Mouse (Mus musculus) kidney, adult 2 months (tissue): ENCODE measurements around the gene Mapk9. TPM values are rescaled to one million over a fixed set of nuclear protein-coding genes. Genes with fewer than 3 reads are reported as not detected.
"Not testable (repeated sequence)": the region's sequence is repeated elsewhere in the genome, so short reads cannot be mapped to it uniquely, and the experiment has no call there.

Source experiments
- DNase-seq: peaks from one replicate; pipeline ENCODE4 v3.0.0; 2021
- H3K27ac ChIP-seq: fragments of 200-500 bp; 2 replicates; pipeline ENCODE4 v1.5.1; 2012; ENCODE audit warnings: low read depth, low read length, control low read depth, inconsistent platforms; ENCODE audit not compliant: insufficient read depth
- H3K27me3 ChIP-seq: fragments of 200-500 bp; replicated peaks from 2 replicates; pipeline ENCODE4 v1.6.1; 2012; ENCODE audit warnings: mild to moderate bottlenecking, moderate library complexity, low read length, inconsistent platforms; ENCODE audit not compliant: control insufficient read depth, insufficient read depth
- H3K36me3 ChIP-seq: fragments of 200-500 bp; 2 replicates; pipeline ENCODE4 v1.6.1; 2012; ENCODE audit warnings: mild to moderate bottlenecking, moderate library complexity, low read length, inconsistent platforms; ENCODE audit not compliant: control insufficient read depth, insufficient read depth
- H3K4me1 ChIP-seq: fragments of 200-500 bp; 2 replicates; pipeline ENCODE4 v1.6.1; 2011; ENCODE audit warnings: low read length; ENCODE audit not compliant: control insufficient read depth, insufficient read depth
- H3K4me3 ChIP-seq: fragments of 200-500 bp; 2 replicates; pipeline ENCODE4 v1.5.1; 2011; ENCODE audit warnings: mild to moderate bottlenecking, low read depth, low read length, control low read depth; ENCODE audit not compliant: insufficient read depth
- CTCF ChIP-seq: fragments of 200-500 bp; conservative IDR thresholded peaks from 2 replicates; pipeline ENCODE4 v1.5.1; 2011; ENCODE audit warnings: low read depth, mild to moderate bottlenecking, control low read depth, low read length, moderate library complexity, mixed read lengths; ENCODE audit not compliant: insufficient read depth, insufficient read length
- POLR2A ChIP-seq: fragments of 200-500 bp; IDR thresholded peaks from one replicate; pipeline ENCODE4 v1.6.1; 2011; ENCODE audit warnings: low read depth, low read length, control low read depth
- WGBS: fragments of 180-500 bp; shearing (Covaris S2); methylation state at CpG from one replicate; pipeline ENCODE4 v1.1.7; 2018; 5-methylcytosine and 5-hydroxymethylcytosine counted together
- polyA plus RNA-seq: library from polyadenylated mRNA; depleted of rRNA; stranded (reverse); fragments of >200 nt; gene quantifications from 2 replicates; pipeline ENCODE4 v1.2.3, GENCODE M21; 2012; rRNA removed

Mapk9 gene
- polyA plus RNA-seq = 20.0 and 23.0 TPM in 2 replicates

- TF ChIP-seq POLR2A = no peak
- peak; percentile 78 for TF ChIP-seq CTCF
- peak within 1 kb of the TSS; percentile 93 for H3K4me3 ChIP-seq
- peaks cover 11% of the 10 kb centered on the region for H3K4me1 ChIP-seq
- peak; percentile 99 for DNase-seq
- no peaks in the 10 kb centered on the region for H3K27me3 ChIP-seq
- WGBS = under 1% methylated on average over 67 of the region's 68 CpGs
- no peaks in the 10 kb centered on the region for H3K36me3 ChIP-seq
- H3K27ac ChIP-seq = peak within 1 kb of the TSS; percentile 57
These were observed at the start of gene Mapk9 for GRCm38 (mm10) chr11:49846401-49847070. Mapk9 (plus strand) TSS chr11:49846751.

GRCm38 (mm10) chr11:49798931-49799330 is 47.6 kb upstream of the Mapk9 start:
- no peaks in the 10 kb centered on the region for H3K27me3 ChIP-seq
- no peak overlapping the region for H3K4me3 ChIP-seq
- H3K36me3 ChIP-seq = no peaks in the 10 kb centered on the region
- WGBS = 97% methylated on average over 6 of the region's 6 CpGs
- no peak for TF ChIP-seq CTCF
- TF ChIP-seq POLR2A = no peak
- DNase-seq = no peak
- H3K27ac ChIP-seq = no peak overlapping the region
- H3K4me1 ChIP-seq = no peaks in the 10 kb centered on the region

GRCm38 (mm10) chr11:49801516-49801915 is 45.0 kb upstream of the Mapk9 start:
- 51% methylated on average over 4 of the region's 4 CpGs for WGBS
- TF ChIP-seq CTCF (no peak), POLR2A (no peak)
- H3K4me3 ChIP-seq = no peak overlapping the region

GRCm38 (mm10) chr11:49803801-49804200 is 42.8 kb upstream of the Mapk9 start:
- H3K36me3 ChIP-seq = no peaks in the 10 kb centered on the region
- no peak overlapping the region for H3K27ac ChIP-seq
- no peaks in the 10 kb centered on the region for H3K4me1 ChIP-seq
- over 99% methylated on average over 4 of the region's 4 CpGs for WGBS
- TF ChIP-seq POLR2A (no peak), CTCF (no peak)
- H3K4me3 ChIP-seq = no peak overlapping the region
- DNase-seq = no peak
- no peaks in the 10 kb centered on the region for H3K27me3 ChIP-seq

More at GRCm38 (mm10) chr11:49801516-49801915, 45.0 kb upstream of the Mapk9 start:
- H3K27ac ChIP-seq = no peak overlapping the region
- H3K4me1 ChIP-seq = no peaks in the 10 kb centered on the region
- H3K27me3 ChIP-seq = no peaks in the 10 kb centered on the region
- H3K36me3 ChIP-seq = no peaks in the 10 kb centered on the region
- DNase-seq = no peak

GRCm38 (mm10) chr11:49806218-49806617 is 40.3 kb upstream of the Mapk9 start:
- TF ChIP-seq CTCF (no peak), POLR2A (no peak)
- no peak overlapping the region for H3K4me3 ChIP-seq
- H3K27ac ChIP-seq = no peak overlapping the region
- WGBS = 58% methylated on average over 3 of the region's 3 CpGs
- no peaks in the 10 kb centered on the region for H3K36me3 ChIP-seq
- no peaks in the 10 kb centered on the region for H3K4me1 ChIP-seq
- no peak for DNase-seq
- no peaks in the 10 kb centered on the region for H3K27me3 ChIP-seq

- no peak for DNase-seq
- TF ChIP-seq POLR2A = no peak
- Histone ChIP-seq H3K27me3 (no peaks in the 10 kb centered on the region), H3K27ac (no peak overlapping the region), H3K4me3 (no peak overlapping the region), H3K4me1 (no peaks in the 10 kb centered on the region), H3K36me3 (no peaks in the 10 kb centered on the region)
- 95% methylated on average over 9 of the region's 9 CpGs for WGBS
These were observed 37.6 kb upstream of the Mapk9 start for GRCm38 (mm10) chr11:49808946-49809345.

GRCm38 (mm10) chr11:49810696-49811095 is 35.9 kb upstream of the Mapk9 start:
- not testable (repeated sequence) for DNase-seq, H3K27me3 ChIP-seq, H3K27ac ChIP-seq, H3K4me3 ChIP-seq, H3K36me3 ChIP-seq, H3K4me1 ChIP-seq
- 84% methylated on average over 7 of the region's 7 CpGs for WGBS
